Mouse (Mus musculus) C2C12 (cell line): ENCODE results near the gene Mymx. TPM values are rescaled to one million over a fixed set of nuclear protein-coding genes. Genes with fewer than 3 reads are reported as not detected.

Source experiments
- H3K27me3 ChIP-seq: one replicate; pipeline ENCODE4 v1.6.1; 2011; ENCODE audit not compliant: control insufficient read depth, insufficient read depth, insufficient read length
- H3K36me3 ChIP-seq: one replicate; pipeline ENCODE4 v1.6.1; 2011; ENCODE audit not compliant: control insufficient read depth, insufficient read depth
- H3K4me3 ChIP-seq: one replicate; pipeline ENCODE4 v1.5.1; 2011; ENCODE audit warnings: mild to moderate bottlenecking, control low read depth; ENCODE audit not compliant: poor library complexity, insufficient read depth, severe bottlenecking
- H3K79me2 ChIP-seq: one replicate; pipeline ENCODE4 v1.6.1; 2011; ENCODE audit not compliant: control insufficient read depth, insufficient read depth
- H3K79me3 ChIP-seq: one replicate; pipeline ENCODE4 v1.6.1; 2011; ENCODE audit warnings: low read depth, control low read depth
- H3ac ChIP-seq: one replicate; pipeline ENCODE3; 2011; ENCODE audit warnings: low read depth; ENCODE audit not compliant: control insufficient read depth, insufficient read length
- CEBPB ChIP-seq: IDR thresholded peaks from one replicate; pipeline ENCODE4 v1.6.1; 2011; ENCODE audit warnings: low read depth, mild to moderate bottlenecking, control low read depth, moderate library complexity
- CTCF ChIP-seq: IDR thresholded peaks from one replicate; pipeline ENCODE4 v1.5.1; 2011; ENCODE audit not compliant: control insufficient read depth, insufficient read depth, insufficient read length
- FOSL1 ChIP-seq: IDR thresholded peaks from one replicate; pipeline ENCODE4 v1.8.0; 2011; ENCODE audit warnings: mild to moderate bottlenecking, low read length; ENCODE audit not compliant: poor library complexity, insufficient read depth, severe bottlenecking
- MAX ChIP-seq: IDR thresholded peaks from one replicate; pipeline ENCODE4 v1.6.1; 2011; ENCODE audit warnings: mild to moderate bottlenecking, control low read depth
- MYOD1 ChIP-seq: IDR thresholded peaks from one replicate; pipeline ENCODE4 v1.6.1; 2011; ENCODE audit warnings: low read depth; ENCODE audit not compliant: control insufficient read depth, insufficient read length
- MYOG ChIP-seq: IDR thresholded peaks from one replicate; pipeline ENCODE4 v1.6.1; 2011; ENCODE audit not compliant: control insufficient read depth, insufficient read length; ENCODE audit errors: extremely low read depth
- USF1 ChIP-seq: IDR thresholded peaks from one replicate; pipeline ENCODE4 v1.6.1; 2011; ENCODE audit warnings: low read depth, mild to moderate bottlenecking, control low read depth, moderate library complexity
- polyA plus RNA-seq: library from polyadenylated mRNA; unstranded; fragments of >200 nt; fragmentation: generic; extraction: Trizol; gene quantifications from one replicate; pipeline ENCODE4 v1.2.1, GENCODE M21; 2012; ENCODE audit warnings: missing spikeins

Gene Mymx
- polyA plus RNA-seq, 1 experiment: 1.7 TPM

GRCm38 (mm10) chr17:45598891-45599290 lies 3.0 kb downstream of the Mymx start:
- peaks cover 14% of the 10 kb centered on the region for H3K79me3 ChIP-seq

GRCm38 (mm10) chr17:45598376-45598775 lies 3.5 kb downstream of the Mymx start:
- Histone ChIP-seq H3K79me3 (peaks cover 19% of the 10 kb centered on the region), H3ac (no peak overlapping the region), H3K36me3 (no peaks in the 10 kb centered on the region), H3K4me3 (no peak overlapping the region), H3K79me2 (peaks cover 20% of the 10 kb centered on the region), H3K27me3 (no peaks in the 10 kb centered on the region)
- TF ChIP-seq MYOG (no peak), MYOD1 (no peak), FOSL1 (no peak), MAX (no peak), CEBPB (no peak), USF1 (no peak), CTCF (no peak)

More at GRCm38 (mm10) chr17:45598891-45599290, 3.0 kb downstream of the Mymx start:
- peaks cover 15% of the 10 kb centered on the region for H3K79me2 ChIP-seq
- TF ChIP-seq CTCF: no peak
- TF ChIP-seq MYOG: no peak
- no peak for TF ChIP-seq USF1
- no peak for TF ChIP-seq FOSL1
- TF ChIP-seq CEBPB: no peak
- TF ChIP-seq MAX: no peak
- TF ChIP-seq MYOD1: no peak
- H3ac ChIP-seq: no peak overlapping the region
- H3K36me3 ChIP-seq: no peaks in the 10 kb centered on the region
- H3K4me3 ChIP-seq: no peak overlapping the region
- no peaks in the 10 kb centered on the region for H3K27me3 ChIP-seq

GRCm38 (mm10) chr17:45597787-45598186 lies 4.1 kb downstream of the Mymx start:
- TF ChIP-seq CEBPB (no peak), MYOD1 (peak; percentile 47), MYOG (no peak), CTCF (no peak), FOSL1 (no peak), MAX (no peak)
- H3ac ChIP-seq: no peak overlapping the region
- no peaks in the 10 kb centered on the region for H3K27me3 ChIP-seq
- H3K4me3 ChIP-seq: no peak overlapping the region
- no peaks in the 10 kb centered on the region for H3K36me3 ChIP-seq
- H3K79me2 ChIP-seq: peaks cover 26% of the 10 kb centered on the region
- H3K79me3 ChIP-seq: peaks cover 25% of the 10 kb centered on the region

GRCm38 (mm10) chr17:45596631-45597396 lies 5.1 kb downstream of the Mymx start:
- peaks cover 36% of the 10 kb centered on the region for H3K79me2 ChIP-seq
- peak overlapping the region; percentile 58 for H3ac ChIP-seq
- peaks cover 34% of the 10 kb centered on the region for H3K79me3 ChIP-seq
- H3K36me3 ChIP-seq: peaks cover under 1% of the 10 kb centered on the region
- TF ChIP-seq USF1 (no peak), MYOD1 (peak; percentile 29), MYOG (no peak), FOSL1 (no peak), CTCF (peak; percentile 79), CEBPB (no peak), MAX (no peak)
- no peaks in the 10 kb centered on the region for H3K27me3 ChIP-seq
- H3K4me3 ChIP-seq: no peak overlapping the region

GRCm38 (mm10) chr17:45595736-45596390 lies 6.0 kb downstream of the Mymx start:
- peaks cover 8% of the 10 kb centered on the region for H3K36me3 ChIP-seq
- H3K79me3 ChIP-seq: peaks cover 43% of the 10 kb centered on the region
- peaks cover 45% of the 10 kb centered on the region for H3K79me2 ChIP-seq
- no peak for TF ChIP-seq CTCF
- TF ChIP-seq USF1: no peak
- no peak for TF ChIP-seq FOSL1
- TF ChIP-seq MYOG: no peak
- TF ChIP-seq MAX: no peak
- TF ChIP-seq MYOD1: no peak
- no peak for TF ChIP-seq CEBPB
- peak overlapping the region; percentile 69 for H3K4me3 ChIP-seq
- H3ac ChIP-seq: peak overlapping the region; percentile 81
- H3K27me3 ChIP-seq: no peaks in the 10 kb centered on the region
